Mouse (Mus musculus): ENCODE data around the gene Esp36.
"Not testable (repeated sequence)": the region's sequence is repeated elsewhere in the genome, so short reads cannot be mapped to it uniquely, and the experiment has no call there.

The Esp36 gene

DNA sequence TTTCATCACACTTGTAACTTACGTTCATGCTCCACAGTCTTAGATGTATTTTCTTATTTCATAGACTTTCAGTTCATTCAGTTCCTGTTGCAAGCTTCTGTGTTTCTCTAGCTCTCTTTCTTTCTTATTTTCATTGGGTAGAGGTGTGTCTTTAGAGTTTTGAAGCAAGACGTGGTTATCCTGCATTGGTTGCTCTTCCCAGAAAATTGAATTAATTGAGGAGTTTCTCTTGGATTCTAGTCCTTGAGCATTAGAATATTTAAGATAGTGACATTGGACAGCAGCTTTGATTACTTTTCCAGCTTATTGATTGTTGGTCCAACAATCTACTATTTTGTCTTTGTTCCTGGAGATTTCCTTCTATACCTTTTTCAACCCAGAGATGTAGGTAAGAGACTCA, at the start of gene Esp36:
Gene Esp36, minus strand, starts transcription at position 101 of the 400 bp plus-strand sequence.
- no peak for DNase-seq

- DNase-seq: not testable (repeated sequence)
Measured at GRCm38 (mm10) chr17:38456206-38456605, 36.2 kb upstream of the Esp36 start.

- no peak for DNase-seq
Measured at GRCm38 (mm10) chr17:38450688-38451087, 30.7 kb upstream of the Esp36 start.

- DNase-seq: no peak
Measured at GRCm38 (mm10) chr17:38406135-38406534, 13.8 kb downstream of the Esp36 start.

DNA sequence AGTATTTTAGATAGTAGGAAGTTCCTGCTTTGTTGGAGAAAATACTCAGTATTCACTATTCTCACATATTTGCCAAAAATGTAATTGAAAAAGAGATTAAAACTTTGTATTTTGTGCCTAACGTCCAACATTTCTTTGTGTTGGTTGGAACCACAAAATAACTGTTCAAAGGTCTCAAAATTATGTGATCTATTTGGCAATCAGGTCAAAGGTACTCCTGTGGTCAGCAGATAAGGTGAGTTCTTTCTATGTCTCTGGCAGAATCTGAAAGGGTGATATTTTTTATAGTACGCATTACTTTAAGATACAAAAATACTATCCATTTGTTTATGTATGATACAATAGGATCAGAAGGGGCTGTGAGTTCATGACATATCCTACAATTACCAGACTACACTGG, 28.2 kb downstream of the Esp36 start:
- no peak for DNase-seq

Measured in right cerebral cortex, adult 18-20 months (tissue).